Mouse (Mus musculus) bone marrow macrophage, adult 2 months (primary cell): ENCODE measurements around the gene Trmt11. TPM values are rescaled to one million over a fixed set of nuclear protein-coding genes. Genes with fewer than 3 reads are reported as not detected.
A peak's percentile ranks its signal among the peaks of the same experiment; 100 is the strongest.
"Not testable (repeated sequence)": the region's sequence is repeated elsewhere in the genome, so short reads cannot be mapped to it uniquely, and the experiment has no call there.

Experiments
- H3K27ac ChIP-seq: 2 replicates; pipeline ENCODE4 v1.5.1; 2012; ENCODE audit warnings: low read depth, low read length; ENCODE audit not compliant: insufficient read depth
- H3K4me1 ChIP-seq: 2 replicates; pipeline ENCODE4 v1.6.1; 2012; ENCODE audit warnings: low read length; ENCODE audit not compliant: control insufficient read depth, insufficient read depth
- H3K4me3 ChIP-seq: 2 replicates; pipeline ENCODE4 v1.5.1; 2012; ENCODE audit warnings: mild to moderate bottlenecking, low read length, moderate library complexity; ENCODE audit not compliant: insufficient read depth
- CTCF ChIP-seq: IDR thresholded peaks from 2 replicates; pipeline ENCODE4 v1.5.1; 2012; ENCODE audit warnings: low read depth, mild to moderate bottlenecking, low read length, moderate library complexity
- POLR2A ChIP-seq: IDR thresholded peaks from 2 replicates; pipeline ENCODE4 v1.6.1; 2012; ENCODE audit warnings: mild to moderate bottlenecking, low read depth, low read length, borderline replicate concordance
- polyA plus RNA-seq: library from polyadenylated mRNA; stranded (reverse); fragments of >200 nt; gene quantifications from 2 replicates; pipeline ENCODE4 v1.2.4, GENCODE M21; 2012; ENCODE audit not compliant: missing spikeins, insufficient read depth, insufficient read length

Trmt11 gene
- polyA plus RNA-seq, result 8.9 and 9.6 TPM in 2 replicates

DNA sequence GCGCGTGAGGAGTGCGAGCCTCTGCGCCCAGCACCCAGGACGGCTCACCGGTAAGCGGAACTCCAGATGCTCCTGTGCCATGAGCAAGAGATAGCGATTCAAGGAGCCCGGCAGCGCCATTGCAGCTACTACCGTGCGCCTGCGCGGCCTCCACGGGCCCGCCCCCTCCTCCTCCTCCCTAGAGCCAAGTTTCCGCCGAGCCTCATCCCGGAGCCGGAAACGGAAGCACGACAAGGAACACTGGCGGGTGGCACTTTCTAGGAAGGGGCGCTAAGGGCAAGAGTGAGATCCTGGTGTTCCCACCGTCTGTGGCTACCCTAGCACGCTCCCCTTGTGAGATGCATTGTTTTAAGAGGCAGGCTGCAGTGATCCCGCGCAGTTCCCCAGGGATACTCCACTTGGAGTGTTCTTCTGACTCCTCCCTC, at the start of gene Trmt11:
Trmt11 (minus strand) TSS at position 208 of the 425 bp plus-strand sequence.
- H3K27ac ChIP-seq, result peak within 1 kb of the TSS; percentile 61
- peaks cover 13% of the 10 kb centered on the region for H3K4me1 ChIP-seq
- peak within 1 kb of the TSS; percentile 79 for H3K4me3 ChIP-seq
- TF ChIP-seq POLR2A, result no peak

DNA sequence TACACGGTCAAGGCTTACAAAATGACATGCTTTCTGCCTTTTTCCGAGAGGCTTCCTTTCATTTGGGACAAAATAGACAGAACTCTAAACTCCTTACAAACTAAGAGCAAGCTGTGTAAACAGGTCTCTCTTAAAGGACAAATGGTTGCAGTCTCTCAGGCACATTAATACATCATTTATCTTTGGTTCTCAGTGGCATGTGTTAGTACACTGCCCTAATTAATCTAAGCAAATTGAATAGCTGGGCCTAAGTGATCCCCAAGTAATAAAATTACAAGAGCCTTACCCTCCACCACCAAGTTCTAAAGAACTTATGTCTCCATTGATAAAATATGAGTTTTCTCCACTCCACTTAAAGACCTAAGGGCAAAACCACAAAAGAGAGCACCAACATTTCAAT, 47.1 kb upstream of the Trmt11 start:
- Histone ChIP-seq H3K4me3 (no peak overlapping the region), H3K4me1 (no peaks in the 10 kb centered on the region), H3K27ac (no peak overlapping the region)
- no peak for TF ChIP-seq POLR2A
- no peak for TF ChIP-seq CTCF

DNA sequence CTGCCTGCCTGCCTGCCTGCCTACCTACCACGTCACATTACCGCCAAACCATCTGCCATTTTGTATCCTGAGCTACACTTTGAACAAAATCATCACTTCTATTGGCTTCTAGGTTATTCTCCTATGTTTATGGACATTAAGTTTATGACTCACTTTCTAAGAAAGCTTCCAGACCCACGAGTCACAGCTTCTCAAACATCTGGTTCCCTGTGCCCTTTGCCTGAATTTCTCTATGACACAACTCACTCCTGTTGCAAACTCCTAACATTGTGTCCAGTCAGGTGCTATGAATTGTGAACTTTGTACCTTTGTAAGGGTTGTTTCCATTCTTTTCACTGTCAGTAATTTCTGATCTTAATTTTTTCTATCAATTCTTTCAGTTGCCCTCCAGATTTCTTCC, 37.7 kb upstream of the Trmt11 start:
- Histone ChIP-seq H3K27ac (no peak overlapping the region), H3K4me3 (no peak overlapping the region), H3K4me1 (no peaks in the 10 kb centered on the region)
- TF ChIP-seq CTCF (no peak), POLR2A (no peak)

DNA sequence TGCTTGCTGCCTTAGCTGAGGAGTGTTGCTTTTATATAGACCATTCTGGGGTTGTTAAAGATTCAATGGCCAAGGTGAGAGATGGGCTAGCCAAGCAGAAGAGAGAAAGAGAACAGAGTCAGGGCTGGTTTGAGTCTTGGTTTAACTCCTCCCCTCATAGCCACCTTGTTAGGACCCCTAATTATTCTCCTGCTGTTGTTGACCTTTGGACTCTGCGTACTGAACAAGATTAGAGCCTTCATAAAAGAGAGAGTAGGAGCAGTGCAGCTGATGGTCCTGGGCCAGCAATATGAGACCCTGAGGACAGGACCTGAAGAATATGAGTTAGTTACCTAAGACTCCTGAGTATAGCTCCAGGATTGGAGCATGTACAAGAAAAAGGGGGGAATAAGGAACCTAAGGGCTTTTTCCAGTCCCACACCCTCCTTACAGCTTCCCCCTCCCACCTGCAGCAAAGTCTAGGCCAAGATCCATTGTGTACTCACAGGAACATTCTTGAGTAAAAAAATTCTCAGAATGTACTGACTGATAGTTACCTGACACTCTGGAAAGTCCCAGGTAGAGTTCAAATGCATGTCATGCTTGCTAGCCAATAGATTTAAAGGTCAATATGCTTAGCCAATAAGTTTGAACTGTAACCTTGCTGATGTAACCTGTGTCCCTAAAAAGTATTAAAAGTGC, 36.1 kb upstream of the Trmt11 start:
- not testable (repeated sequence) for H3K4me1 ChIP-seq, H3K4me3 ChIP-seq, H3K27ac ChIP-seq

DNA sequence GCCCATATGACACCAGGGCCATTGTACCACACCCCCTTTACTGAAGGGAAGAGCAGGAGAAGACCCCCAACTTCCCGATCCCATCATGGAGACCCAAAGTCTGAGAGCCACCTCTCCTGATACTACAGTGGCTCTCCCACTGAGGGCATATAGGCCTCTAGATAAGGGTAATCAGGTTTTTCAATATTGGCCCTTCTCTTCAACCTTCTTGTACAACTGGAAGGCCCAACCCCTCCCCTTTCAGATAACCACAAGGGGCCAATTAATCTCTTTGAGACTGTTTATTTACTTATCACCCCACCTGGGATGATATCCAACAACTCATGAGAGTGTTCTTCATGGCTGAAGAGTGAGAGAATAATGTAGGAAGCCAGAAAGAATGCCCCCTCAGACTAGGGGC, 32.2 kb upstream of the Trmt11 start:
- Histone ChIP-seq H3K27ac (no peak overlapping the region), H3K4me1 (peaks cover 3% of the 10 kb centered on the region), H3K4me3 (no peak overlapping the region)
- TF ChIP-seq CTCF (no peak), POLR2A (no peak)

DNA sequence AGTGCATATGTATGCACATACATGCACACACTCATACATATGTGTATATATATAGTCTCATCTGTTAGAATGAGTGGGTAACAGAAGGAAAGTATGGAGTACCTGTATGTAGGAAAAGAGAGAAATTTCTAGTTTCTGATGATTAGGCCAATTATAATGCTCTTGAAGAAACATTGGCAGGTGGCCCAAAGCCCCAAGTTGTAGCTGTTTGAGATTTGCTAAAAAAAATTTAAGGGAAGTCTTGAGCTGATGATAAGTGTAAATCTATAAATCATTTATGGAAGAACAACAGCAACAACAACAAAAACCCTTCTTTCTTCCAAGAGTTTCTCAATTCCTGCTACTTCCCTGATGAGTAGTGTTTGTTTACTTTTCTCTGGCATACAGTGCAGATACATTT, 29.4 kb upstream of the Trmt11 start:
- no peak overlapping the region for H3K4me3 ChIP-seq
- H3K27ac ChIP-seq, result no peak overlapping the region
- H3K4me1 ChIP-seq, result peaks cover 9% of the 10 kb centered on the region
- TF ChIP-seq POLR2A, result no peak
- no peak for TF ChIP-seq CTCF

DNA sequence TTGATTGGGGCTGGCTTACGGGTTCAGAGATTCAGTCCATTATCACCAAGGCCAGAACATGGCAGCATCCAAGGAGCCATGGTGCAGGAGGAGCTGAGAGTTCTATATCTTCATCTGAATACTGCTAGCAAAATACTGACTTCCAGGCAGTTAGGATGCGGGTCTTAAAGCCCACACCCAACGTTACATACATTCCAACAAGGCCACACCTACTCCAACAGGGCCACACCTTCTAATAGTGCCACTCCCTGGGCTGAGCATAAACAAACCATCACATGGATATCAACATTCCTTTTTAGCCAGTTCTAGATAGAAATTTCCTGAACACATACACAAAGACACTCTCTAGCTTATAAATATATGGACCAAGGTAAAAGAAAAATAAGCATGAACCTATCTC, 29.0 kb upstream of the Trmt11 start, which contains the start of gene Hint3:
Hint3 (minus strand) TSS at position 120 of the 400 bp plus-strand sequence.
- TF ChIP-seq POLR2A, result no peak
- no peak for TF ChIP-seq CTCF
- H3K4me1 ChIP-seq, result peaks cover 9% of the 10 kb centered on the region
- no peak within 1 kb of the TSS for H3K4me3 ChIP-seq
- H3K27ac ChIP-seq, result no peak within 1 kb of the TSS

DNA sequence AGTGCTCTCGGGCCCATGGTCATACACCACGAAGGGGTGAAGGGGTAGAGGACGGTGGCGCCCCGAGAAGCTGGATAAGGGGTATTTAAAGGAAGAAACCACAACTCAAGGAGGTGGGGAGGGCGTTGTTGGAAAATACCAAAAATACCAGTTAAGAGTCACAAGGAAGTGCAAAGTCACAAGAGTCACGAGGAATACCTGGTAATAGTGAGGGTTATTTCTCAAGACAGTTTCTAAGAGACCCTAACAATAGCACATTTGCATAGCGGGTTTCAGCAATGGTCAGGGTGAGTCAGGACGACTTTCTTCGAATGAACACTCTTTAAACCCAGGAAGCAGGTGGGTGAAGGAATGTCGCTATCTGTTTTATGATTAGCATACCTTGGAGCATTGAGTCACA, 27.9 kb upstream of the Trmt11 start:
- H3K4me1 ChIP-seq, H3K27ac ChIP-seq, H3K4me3 ChIP-seq: not testable (repeated sequence)

DNA sequence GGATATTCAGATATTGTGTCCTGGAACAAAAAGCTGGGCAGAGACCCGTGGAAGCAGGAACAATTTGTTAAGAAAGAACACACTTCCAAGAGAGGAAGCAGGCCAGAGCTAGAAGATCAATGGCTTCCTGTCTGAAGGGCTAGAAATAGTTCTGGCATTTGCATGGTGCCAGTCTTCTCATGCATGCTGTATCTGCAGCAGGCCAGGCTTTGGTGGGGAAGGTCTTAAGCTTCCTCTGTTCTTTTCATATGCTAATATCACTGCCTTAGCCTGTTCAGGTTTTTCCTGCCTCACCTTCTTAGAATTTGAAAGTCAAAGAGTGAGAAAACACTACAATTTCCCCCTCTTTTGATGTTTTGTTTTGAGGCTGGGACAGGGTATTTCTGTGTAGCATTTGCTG, 27.0 kb upstream of the Trmt11 start:
- TF ChIP-seq POLR2A, result no peak
- Histone ChIP-seq H3K27ac (no peak overlapping the region; the same call in 1 of the 2 replicates), H3K4me3 (no peak overlapping the region), H3K4me1 (peaks cover 9% of the 10 kb centered on the region)

DNA sequence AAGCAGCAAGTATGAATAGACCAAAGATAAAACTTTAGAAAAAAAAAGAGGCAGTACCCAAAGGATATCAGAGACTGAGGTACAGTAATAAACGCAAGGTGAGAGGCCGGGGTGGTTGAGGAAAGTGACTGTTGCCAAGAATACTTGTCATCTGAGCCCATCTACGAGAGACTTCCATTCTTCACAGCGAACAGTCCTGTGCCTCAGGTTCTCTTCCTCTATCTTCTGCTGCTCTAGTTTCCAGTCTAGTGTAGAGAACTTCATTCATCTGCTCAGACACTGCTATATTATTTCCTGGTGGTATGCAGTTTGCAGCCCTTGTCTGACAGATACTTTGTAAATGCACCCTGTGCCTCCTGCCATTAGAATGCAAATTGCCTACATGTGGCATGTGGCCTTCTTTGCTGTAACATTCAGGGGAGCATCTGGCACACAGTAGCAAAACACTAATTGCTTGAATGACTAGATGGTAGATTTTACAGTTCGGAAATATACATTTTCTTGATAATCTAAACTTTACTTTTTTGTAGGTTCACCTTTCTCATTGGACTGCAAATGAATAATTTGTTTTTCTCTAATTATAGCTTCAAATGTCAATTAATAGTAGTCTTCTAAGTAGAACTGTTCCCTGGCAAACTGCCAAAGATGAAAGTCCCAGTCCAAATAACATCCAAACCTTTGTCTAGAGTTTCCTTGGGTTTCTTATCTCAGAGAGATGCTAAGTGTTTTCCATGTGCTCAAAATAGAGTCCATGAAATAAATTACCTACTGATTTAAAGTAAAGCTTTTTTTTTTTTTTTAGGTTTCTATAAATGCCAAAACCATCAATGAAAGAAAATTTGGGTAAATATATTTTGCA, 23.8 kb upstream of the Trmt11 start:
- peaks cover 15% of the 10 kb centered on the region for H3K4me1 ChIP-seq
- TF ChIP-seq POLR2A, result no peak
- no peak for TF ChIP-seq CTCF
- H3K4me3 ChIP-seq, result no peak overlapping the region
- H3K27ac ChIP-seq, result no peak overlapping the region

DNA sequence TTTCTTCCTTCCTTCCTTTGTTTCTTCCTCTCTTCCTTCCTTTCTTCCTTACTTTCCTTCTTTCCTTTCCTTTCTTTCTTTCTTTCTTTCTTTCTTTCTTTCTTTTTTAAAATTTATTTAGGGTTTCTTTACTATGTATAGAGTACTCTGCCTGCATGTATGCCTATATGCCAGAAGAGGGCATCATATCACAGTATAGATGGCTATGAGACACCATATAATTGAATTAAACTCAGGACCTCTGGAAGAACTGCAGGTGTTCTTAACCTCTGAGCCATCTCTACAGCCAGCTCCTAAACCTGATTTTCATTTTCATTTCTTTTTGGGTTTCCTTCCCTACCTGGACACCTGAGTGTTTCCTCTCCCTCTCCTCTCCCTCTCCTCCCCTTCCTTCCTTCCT, 22.4 kb upstream of the Trmt11 start:
- peaks cover 15% of the 10 kb centered on the region for H3K4me1 ChIP-seq

More for the DNA sequence above, 22.4 kb upstream of the Trmt11 start:
- TF ChIP-seq POLR2A, result no peak
- no peak for TF ChIP-seq CTCF
- no peak overlapping the region for H3K27ac ChIP-seq
- no peak overlapping the region for H3K4me3 ChIP-seq
